Mouse (Mus musculus) cerebellum, postnatal 10 days (tissue): ENCODE measurements around the gene Ankle1.
A peak's percentile ranks its signal among the peaks of the same experiment; 100 is the strongest.

Source experiments
- DNase-seq, 2 experiments: peaks; one replicate each; pipeline ENCODE4 v3.0.0; 2021; ENCODE audit warnings: mixed read lengths in 2 of 2

Gene Ankle1

GRCm38 (mm10) chr8:71405401-71406098 lies at the start of gene Ankle1:
Gene Ankle1 (plus strand): TSS chr8:71406010.
- DNase-seq, result peak; percentile 97 to 98

GRCm38 (mm10) chr8:71358026-71358425 lies 47.8 kb upstream of the Ankle1 start:
- DNase-seq, result no peak

GRCm38 (mm10) chr8:71366771-71367528 lies 38.9 kb upstream of the Ankle1 start, which contains the start of gene Use1:
Gene Use1 (plus strand): TSS chr8:71366848.
- DNase-seq, result peak; percentile 92

DNA sequence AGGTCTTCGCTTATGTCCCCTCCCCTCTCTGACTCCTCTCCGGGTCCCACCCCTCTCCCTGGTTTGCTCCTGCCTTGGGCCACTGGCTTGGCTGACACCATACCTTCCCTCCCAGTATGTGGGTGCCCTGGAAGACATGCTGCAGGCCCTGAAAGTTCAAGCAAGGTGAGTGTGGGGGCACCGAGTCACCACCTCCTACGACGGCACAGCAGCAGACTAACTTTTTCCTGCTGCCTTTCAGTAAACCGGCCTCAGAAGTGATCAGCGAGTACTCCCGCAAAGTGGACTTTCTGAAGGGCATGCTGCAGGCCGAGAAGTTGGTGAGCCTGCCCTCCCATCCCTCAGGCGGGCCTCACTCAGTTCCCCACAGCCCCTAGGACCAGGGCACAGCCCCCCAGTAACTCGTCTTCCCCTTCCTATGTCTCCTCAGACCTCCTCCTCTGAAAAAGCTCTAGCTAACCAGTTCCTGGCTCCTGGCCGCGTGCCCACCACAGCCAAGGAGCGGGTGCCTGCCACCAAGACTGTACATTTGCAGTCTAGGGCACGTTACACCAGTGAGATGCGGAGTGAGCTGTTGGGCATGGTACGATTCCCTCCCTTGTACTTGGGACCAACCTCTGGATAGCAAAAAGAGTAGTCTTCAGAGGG lies 38.2 kb upstream of the Ankle1 start:
- peak; percentile 54 to 59 for DNase-seq

DNA sequence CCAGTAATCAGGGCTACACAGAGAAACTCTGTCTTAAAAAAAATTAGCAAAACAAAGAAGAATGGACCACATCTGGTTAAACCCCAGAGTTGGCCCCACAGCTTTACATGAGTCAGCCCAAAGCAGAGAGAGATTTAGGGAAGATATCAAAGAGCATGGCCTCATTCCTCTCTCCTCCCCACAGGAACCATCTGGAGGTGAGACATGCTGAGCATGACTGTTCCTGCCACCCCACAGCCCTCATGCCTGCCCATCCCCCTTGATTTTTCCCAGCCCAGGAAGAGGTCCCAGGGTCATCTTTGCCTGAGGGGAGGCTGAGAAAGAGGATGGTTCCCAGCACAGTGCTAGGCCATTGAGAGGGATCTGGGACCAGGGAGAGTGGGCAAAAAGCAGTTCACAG lies 37.4 kb upstream of the Ankle1 start:
- peak in 1 of 2 experiments; percentile 9 for DNase-seq

- DNase-seq, result peak in 1 of 2 experiments; percentile 12
Observed at GRCm38 (mm10) chr8:71369040-71369718, 36.6 kb upstream of the Ankle1 start.

DNA sequence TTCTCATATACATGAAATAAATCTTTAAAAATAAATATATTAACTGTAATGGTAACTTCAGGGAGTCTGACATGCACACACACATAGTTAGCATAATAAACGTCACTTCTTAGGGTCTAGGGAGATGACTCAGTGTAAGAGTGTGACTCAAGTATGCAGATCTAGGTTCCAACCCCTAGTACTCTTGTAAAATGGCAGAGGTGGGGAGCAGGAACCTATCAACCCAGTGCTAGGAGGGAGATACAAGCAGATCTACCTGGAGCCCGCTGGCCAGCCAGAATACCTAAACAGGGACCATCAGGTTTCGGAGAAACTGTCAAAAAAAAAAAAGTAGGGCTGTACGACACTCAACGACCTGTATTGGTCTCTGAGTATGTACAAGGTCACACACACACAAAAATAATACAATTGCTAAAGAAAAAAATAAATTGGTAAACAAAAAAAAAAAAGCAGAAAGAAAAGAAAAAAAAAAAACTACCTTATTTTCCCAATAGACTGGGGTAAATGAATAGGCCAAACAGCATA lies 35.0 kb upstream of the Ankle1 start:
- peak in 1 of 2 experiments; percentile 38 for DNase-seq

DNA sequence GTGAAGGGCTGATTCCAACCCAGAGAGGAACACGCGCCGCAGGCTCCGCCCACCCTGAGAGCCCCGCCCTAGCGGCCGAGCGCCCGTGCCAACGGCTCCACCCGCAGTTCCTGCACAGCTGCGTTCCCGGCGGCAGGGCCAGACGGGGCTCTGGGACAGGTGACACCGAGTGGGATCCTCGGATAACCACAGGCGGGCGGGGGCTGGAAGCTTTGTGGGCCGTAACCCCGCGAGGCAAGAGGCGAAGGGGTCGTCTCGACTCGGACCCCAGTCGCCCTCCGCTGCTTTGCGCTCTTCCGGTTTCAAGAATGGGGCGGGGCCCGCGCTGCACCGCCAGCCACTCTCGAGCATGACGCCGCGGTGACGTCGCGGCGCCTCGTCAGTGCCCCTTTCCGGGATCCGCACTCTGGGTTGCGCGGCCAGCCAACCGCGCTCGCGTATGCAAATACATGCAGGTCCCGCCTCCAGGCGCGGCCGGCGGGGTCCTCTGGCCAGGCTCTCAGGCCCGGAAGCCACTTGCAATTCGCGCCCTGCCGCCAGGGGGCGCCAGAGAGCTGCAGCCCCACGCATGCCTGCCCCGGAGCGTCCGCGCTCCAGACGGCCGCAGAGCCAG lies 34.5 kb upstream of the Ankle1 start, which contains the start of gene Ocel1:
Gene Ocel1, plus strand, starts transcription at position 63 of the 613 bp plus-strand sequence.
- peak; percentile 97 to 98 for DNase-seq

- DNase-seq, result peak in 1 of 2 experiments; percentile 32
Observed at GRCm38 (mm10) chr8:71372427-71372826, 33.4 kb upstream of the Ankle1 start.

DNA sequence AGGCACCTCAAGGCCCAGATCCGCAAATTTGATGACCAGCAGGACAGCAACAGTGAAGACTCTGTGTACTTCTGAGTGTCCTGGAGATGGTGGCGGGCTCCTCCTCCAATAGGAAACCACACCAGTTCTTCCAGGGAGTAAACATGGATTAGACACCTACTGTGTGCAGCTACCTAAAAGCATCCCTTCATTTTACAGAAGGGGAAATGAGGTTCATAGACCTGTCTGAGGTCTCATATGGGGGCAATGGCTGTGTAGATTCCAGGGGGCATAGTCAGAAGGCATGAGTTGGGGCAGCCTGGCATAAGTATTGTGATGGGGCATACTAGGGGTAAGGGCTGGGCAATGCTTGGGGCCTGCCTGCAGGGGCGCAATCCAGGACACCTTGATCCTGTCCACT lies 32.8 kb upstream of the Ankle1 start:
- no peak for DNase-seq

DNA sequence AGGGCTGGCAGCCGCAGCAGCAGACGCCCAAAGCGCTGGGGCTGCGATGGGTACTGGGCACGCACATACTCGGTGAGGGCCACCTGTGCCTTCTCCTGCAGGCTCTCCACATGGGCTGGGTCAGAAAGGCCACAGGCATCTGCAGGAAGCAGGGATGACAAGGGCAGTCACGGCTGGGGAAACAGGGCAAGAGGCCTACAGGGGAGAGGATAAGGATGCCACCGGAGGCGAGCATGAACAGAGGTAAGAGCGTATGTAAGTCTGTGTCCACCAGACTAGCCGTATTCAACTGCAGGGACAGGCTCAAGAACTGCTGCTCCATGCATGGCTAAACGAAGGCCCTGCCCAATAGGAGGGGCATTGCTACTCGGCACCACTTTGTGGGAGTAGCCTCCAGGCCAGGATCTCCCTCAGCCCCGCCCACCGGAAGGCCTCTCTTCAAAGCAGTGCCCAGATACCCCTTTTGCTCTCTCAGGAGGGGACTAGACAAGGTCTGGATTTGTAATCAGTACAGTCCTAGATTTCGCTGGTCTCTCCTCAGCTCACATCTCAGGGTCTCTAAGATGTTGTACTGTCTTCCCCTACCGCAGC lies 31.1 kb upstream of the Ankle1 start:
- DNase-seq, result peak in 1 of 2 experiments; percentile 46

DNA sequence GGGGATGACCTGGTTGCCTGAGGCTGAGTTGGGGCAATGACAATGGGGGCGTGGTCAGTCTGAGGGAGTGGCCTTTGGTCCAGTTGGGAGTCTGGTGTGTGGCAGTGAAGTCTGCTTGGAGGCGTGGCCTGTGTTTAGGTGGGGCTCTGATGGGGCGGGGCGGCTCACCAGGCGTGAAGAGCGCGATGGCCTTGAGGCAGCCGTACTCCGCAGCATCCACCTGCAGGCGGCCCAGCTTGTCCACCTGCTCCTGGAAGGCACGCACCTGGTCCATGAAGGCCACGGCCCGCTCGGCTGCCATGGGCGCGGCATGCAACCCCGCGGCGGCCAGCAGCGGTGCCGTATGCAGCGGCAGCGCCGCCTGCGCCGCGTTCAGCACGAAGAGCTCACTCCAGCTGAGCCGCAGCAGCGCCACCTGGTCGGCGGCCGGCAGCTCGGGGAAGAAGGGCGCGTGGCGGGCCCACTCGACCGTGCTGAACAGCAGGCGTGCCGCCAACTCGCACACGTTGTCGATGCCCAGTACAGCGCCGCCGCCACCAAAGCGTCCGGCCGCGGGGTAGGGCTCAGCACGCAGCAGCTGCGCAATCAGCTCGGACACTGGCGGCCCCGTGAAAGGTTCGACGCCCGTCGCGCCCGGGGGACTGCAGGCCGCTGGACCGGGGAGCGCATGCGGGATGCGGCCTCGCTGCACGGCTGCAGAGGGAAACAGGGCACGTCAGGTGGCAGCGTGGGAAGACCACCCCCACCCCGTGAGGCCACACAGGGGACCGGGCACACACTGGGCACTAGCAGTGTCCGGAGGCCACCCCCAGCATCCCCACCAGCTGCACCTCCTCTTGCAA lies 30.0 kb upstream of the Ankle1 start:
- peak; percentile 84 to 85 for DNase-seq

- DNase-seq, result peak; percentile 60 to 61
Observed at GRCm38 (mm10) chr8:71376423-71377030, 29.3 kb upstream of the Ankle1 start.

GRCm38 (mm10) chr8:71379008-71379407 lies 26.8 kb upstream of the Ankle1 start:
- DNase-seq, result no peak

DNA sequence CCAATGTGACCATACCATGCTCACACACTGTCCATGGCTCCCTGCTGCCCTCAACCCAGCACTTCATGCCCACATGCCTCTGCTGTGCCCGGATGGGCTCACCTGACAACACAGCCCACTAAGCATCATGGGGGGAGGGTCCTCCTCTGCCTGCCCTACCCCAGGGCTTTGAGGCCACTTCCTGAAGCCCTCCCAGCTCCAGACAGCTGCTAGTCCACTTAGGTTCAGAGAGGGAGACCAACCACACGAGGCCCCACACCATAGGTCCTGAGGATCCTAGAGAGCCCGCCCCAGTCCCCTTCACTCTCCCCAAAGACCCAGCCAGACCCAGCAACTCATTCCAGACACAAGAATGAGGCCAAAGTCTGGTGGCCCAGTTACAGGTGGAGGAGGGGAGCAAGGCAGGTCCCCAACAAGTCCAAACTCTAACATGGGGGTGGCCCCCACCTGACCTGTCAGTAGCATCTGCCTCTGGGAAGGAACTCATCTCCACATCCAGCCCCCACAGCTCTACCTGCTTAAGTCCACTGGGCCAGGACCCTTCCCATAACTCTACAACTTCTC lies 26.2 kb upstream of the Ankle1 start:
- DNase-seq, result no peak

GRCm38 (mm10) chr8:71380178-71381171 lies 25.3 kb upstream of the Ankle1 start:
- peak; percentile 49 to 52 for DNase-seq

- peak; percentile 84 to 85 for DNase-seq
Observed at GRCm38 (mm10) chr8:71381421-71381970, 24.3 kb upstream of the Ankle1 start, which contains the start of gene Nr2f6. Gene Nr2f6 (minus strand): TSS chr8:71381960.
